Mouse (Mus musculus): ENCODE measurements around the gene Prickle4. TPM values are rescaled to one million over a fixed set of nuclear protein-coding genes. Genes with fewer than 3 reads are reported as not detected.

Gene Prickle4
- polyA plus RNA-seq, 1 experiment from 2014 or later = 2.6 TPM

DNA sequence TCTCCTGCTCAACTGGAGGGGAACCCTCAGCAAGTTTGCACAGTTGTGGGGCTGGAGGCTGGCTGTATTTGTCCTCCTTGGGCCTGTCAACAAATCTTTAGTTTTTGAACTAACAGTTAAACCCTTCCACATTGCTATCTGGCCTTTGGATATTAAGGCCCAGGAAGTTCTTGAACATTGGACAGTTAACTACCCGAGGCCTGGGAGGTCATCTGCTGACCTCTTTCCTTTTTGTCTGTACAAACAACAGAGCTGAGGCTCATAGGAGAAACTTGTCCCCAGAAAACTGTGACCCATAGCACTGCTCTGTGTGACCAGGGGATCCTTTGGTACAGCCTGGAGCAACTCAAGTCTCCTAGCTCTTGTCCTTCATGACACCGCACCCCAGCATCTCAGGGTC, 4.5 kb upstream of the Prickle4 start:
- Histone ChIP-seq H3K9ac (ENCODE audit: low read length) (no peak overlapping the region), H3K4me2 (ENCODE audit: low read depth, severe bottlenecking) (no peak overlapping the region), H3K27ac (replicated peaks; ENCODE audit: low read depth, low read length) (no peak overlapping the region), H3K36me3 (ENCODE audit: control insufficient read depth, insufficient read depth, low read length) (0 out of 2 replicates have a peak, but pooled peaks cover 3% of the 10 kb centered on the region), H3K27me3 (ENCODE audit: control insufficient read depth, insufficient read depth, low read length) (peaks cover 11% of the 10 kb centered on the region; the same call in 1 of the 2 replicates), H3K9me3 (ENCODE audit: control insufficient read depth, low read length) (no peaks in the 10 kb centered on the region), H3K4me1 (ENCODE audit: control insufficient read depth, insufficient read depth, low read length) (peaks cover 6% of the 10 kb centered on the region), H3K4me3 (ENCODE audit: low read depth, low read length) (no peak overlapping the region)
- WGBS = 83% methylated on average over 2 of the region's 2 CpGs
- no peak for DNase-seq (ENCODE audit: low spot score)
- no peak for ATAC-seq (ENCODE audit: insufficient number of reproducible peaks, low FRiP score, low TSS enrichment, low read depth)

DNA sequence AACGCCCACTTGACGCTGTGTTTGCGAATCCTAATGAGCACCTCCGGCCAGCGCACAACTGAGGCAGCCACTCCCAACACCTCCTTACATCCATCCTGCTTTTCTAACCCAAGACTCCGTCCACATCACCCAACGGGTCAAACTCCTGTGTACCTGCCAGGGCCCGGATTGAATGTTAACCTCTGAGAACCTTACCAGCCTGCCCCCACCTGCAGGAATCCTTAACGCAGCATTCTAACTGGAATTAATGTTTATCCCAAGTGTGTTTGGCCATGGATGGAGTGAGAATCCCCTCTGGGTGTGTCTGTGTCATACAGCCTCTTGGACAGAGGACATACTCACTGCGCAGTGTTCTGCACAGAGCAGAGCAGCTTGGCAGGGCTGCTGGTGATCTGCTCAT, 3.6 kb upstream of the Prickle4 start:
- DNase-seq (ENCODE audit: low spot score) (no peak), ATAC-seq (ENCODE audit: insufficient number of reproducible peaks, low FRiP score, low TSS enrichment, low read depth) (no peak)
- Histone ChIP-seq H3K27me3 (ENCODE audit: control insufficient read depth, insufficient read depth, low read length) (peaks cover 5% of the 10 kb centered on the region; the same call in 1 of the 2 replicates), H3K4me3 (ENCODE audit: low read depth, low read length) (no peak overlapping the region), H3K9ac (ENCODE audit: low read length) (no peak overlapping the region), H3K4me2 (ENCODE audit: low read depth, severe bottlenecking) (no peak overlapping the region), H3K27ac (replicated peaks; ENCODE audit: low read depth, low read length) (no peak overlapping the region), H3K4me1 (ENCODE audit: control insufficient read depth, insufficient read depth, low read length) (peaks cover 7% of the 10 kb centered on the region), H3K36me3 (ENCODE audit: control insufficient read depth, insufficient read depth, low read length) (0 out of 2 replicates have a peak, but pooled peaks cover 2% of the 10 kb centered on the region), H3K9me3 (ENCODE audit: control insufficient read depth, low read length) (no peaks in the 10 kb centered on the region)
- 90% methylated on average over 10 of the region's 10 CpGs for whole genome bisulfite sequencing

DNA sequence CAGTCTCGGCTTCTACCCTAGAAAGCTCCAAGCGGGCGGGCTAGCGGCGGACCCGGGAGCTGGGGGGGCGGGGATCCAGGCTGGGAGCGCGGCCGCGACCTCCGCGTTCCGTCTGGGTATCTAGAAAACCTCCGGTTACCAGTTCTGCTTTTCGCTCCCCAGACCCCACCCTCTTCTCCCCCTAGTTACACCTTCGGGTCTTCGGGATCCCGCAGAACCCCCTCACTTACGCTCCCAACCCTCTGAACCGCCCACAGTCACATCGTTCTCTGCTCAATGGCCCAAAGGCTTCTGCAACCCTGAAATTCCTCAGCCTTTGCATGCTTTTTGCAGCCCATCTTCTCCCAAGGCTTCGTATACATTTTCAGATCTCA, 788 bp upstream of the Prickle4 start:
- no peaks in the 10 kb centered on the region for H3K9me3 ChIP-seq (ENCODE audit: control insufficient read depth, low read length)
- peak overlapping the region; percentile 78 for H3K4me2 ChIP-seq (ENCODE audit: low read depth, severe bottlenecking)
- peak overlapping the region; percentile 86 for H3K9ac ChIP-seq (ENCODE audit: low read length)
- DNase-seq (ENCODE audit: low spot score) = no peak
- no peak for ATAC-seq (ENCODE audit: insufficient number of reproducible peaks, low FRiP score, low TSS enrichment, low read depth)
- H3K36me3 ChIP-seq (ENCODE audit: control insufficient read depth, insufficient read depth, low read length) = no peaks in the 10 kb centered on the region
- H3K4me3 ChIP-seq (ENCODE audit: low read depth, low read length) = peak overlapping the region; percentile 69
- no peaks in the 10 kb centered on the region for H3K27me3 ChIP-seq (ENCODE audit: control insufficient read depth, insufficient read depth, low read length)
- no peak overlapping the region; the same call in 1 of the 2 replicates for H3K27ac ChIP-seq (replicated peaks; ENCODE audit: low read depth, low read length)
- peaks cover 6% of the 10 kb centered on the region for H3K4me1 ChIP-seq (ENCODE audit: control insufficient read depth, insufficient read depth, low read length)
- under 1% methylated on average over 20 of the region's 23 CpGs for WGBS

GRCm38 (mm10) chr17:47694442-47694502, 264 bp downstream of the Prickle4 start, which contains the start of gene Gm21981:
Gene Gm21981 (minus strand): TSS chr17:47694455.
- Histone ChIP-seq H3K4me3 (ENCODE audit: low read depth, low read length) (peak within 1 kb of the TSS; percentile 69), H3K4me2 (ENCODE audit: low read depth, severe bottlenecking) (peak within 1 kb of the TSS; percentile 78), H3K27me3 (ENCODE audit: control insufficient read depth, insufficient read depth, low read length) (no peaks in the 10 kb centered on the region), H3K27ac (replicated peaks; ENCODE audit: low read depth, low read length) (no peak within 1 kb of the TSS; the same call in 1 of the 2 replicates), H3K4me1 (ENCODE audit: control insufficient read depth, insufficient read depth, low read length) (peaks cover 7% of the 10 kb centered on the region), H3K9ac (ENCODE audit: low read length) (peak within 1 kb of the TSS; percentile 86), H3K9me3 (ENCODE audit: control insufficient read depth, low read length) (no peaks in the 10 kb centered on the region), H3K36me3 (ENCODE audit: control insufficient read depth, insufficient read depth, low read length) (no peaks in the 10 kb centered on the region)
- no peak for DNase-seq (ENCODE audit: low spot score)
- WGBS = 0% methylated on average over 3 of the region's 3 CpGs
- no peak for ATAC-seq (ENCODE audit: insufficient number of reproducible peaks, low FRiP score, low TSS enrichment, low read depth)

GRCm38 (mm10) chr17:47693671-47694441, 680 bp downstream of the Prickle4 start:
- ATAC-seq (ENCODE audit: insufficient number of reproducible peaks, low FRiP score, low TSS enrichment, low read depth) (peak; percentile 3; the same call in 1 of the 2 replicates), DNase-seq (ENCODE audit: low spot score) (no peak)
- no peak overlapping the region for H3K27ac ChIP-seq (replicated peaks; ENCODE audit: low read depth, low read length)
- H3K36me3 ChIP-seq (ENCODE audit: control insufficient read depth, insufficient read depth, low read length) = no peaks in the 10 kb centered on the region
- peaks cover 9% of the 10 kb centered on the region for H3K4me1 ChIP-seq (ENCODE audit: control insufficient read depth, insufficient read depth, low read length)
- 39% methylated on average over 13 of the region's 13 CpGs for WGBS
- H3K27me3 ChIP-seq (ENCODE audit: control insufficient read depth, insufficient read depth, low read length) = no peaks in the 10 kb centered on the region
- peak overlapping the region; percentile 78 for H3K4me2 ChIP-seq (ENCODE audit: low read depth, severe bottlenecking)
- no peak overlapping the region; the same call in 1 of the 2 replicates for H3K9ac ChIP-seq (ENCODE audit: low read length)
- H3K9me3 ChIP-seq (ENCODE audit: control insufficient read depth, low read length) = no peaks in the 10 kb centered on the region
- H3K4me3 ChIP-seq (ENCODE audit: low read depth, low read length) = peak overlapping the region; percentile 69

GRCm38 (mm10) chr17:47691650-47692049, 2.9 kb downstream of the Prickle4 start:
- no peak overlapping the region for H3K4me3 ChIP-seq (ENCODE audit: low read depth, low read length)
- H3K27ac ChIP-seq (replicated peaks; ENCODE audit: low read depth, low read length) = no peak overlapping the region

DNA sequence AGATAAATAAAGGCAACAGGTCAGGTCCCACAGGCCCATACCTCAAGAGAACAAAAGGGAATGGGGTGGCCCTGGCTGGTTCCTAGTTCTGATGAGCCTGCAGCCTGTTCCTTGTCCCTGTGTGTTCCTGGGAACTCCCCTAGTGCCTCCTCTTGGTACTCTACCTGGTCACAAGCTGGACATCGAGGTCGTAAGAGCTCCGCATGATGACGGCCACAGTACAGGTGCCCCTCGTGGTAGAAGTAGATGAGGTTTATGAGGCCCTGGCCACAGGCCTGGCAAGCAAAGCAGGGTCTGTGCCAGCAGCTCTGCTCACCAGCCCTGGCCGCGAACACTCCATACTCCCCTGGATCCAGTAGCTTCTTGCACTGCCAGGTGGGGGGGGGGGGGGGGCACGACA, 4.6 kb downstream of the Prickle4 start:
- WGBS = 80% methylated on average over 8 of the region's 8 CpGs
- Histone ChIP-seq H3K4me3 (ENCODE audit: low read depth, low read length) (no peak overlapping the region), H3K27me3 (ENCODE audit: control insufficient read depth, insufficient read depth, low read length) (no peaks in the 10 kb centered on the region), H3K9me3 (ENCODE audit: control insufficient read depth, low read length) (no peaks in the 10 kb centered on the region), H3K4me2 (ENCODE audit: low read depth, severe bottlenecking) (peak overlapping the region; percentile 95), H3K36me3 (ENCODE audit: control insufficient read depth, insufficient read depth, low read length) (no peaks in the 10 kb centered on the region), H3K4me1 (ENCODE audit: control insufficient read depth, insufficient read depth, low read length) (peaks cover 15% of the 10 kb centered on the region), H3K27ac (replicated peaks; ENCODE audit: low read depth, low read length) (no peak overlapping the region), H3K9ac (ENCODE audit: low read length) (no peak overlapping the region)
- ATAC-seq (ENCODE audit: insufficient number of reproducible peaks, low FRiP score, low TSS enrichment, low read depth) (no peak), DNase-seq (ENCODE audit: low spot score) (no peak)

More at GRCm38 (mm10) chr17:47691650-47692049, 2.9 kb downstream of the Prickle4 start:
- Histone ChIP-seq H3K4me2 (ENCODE audit: low read depth, severe bottlenecking) (no peak overlapping the region), H3K9me3 (ENCODE audit: control insufficient read depth, low read length) (no peaks in the 10 kb centered on the region), H3K9ac (ENCODE audit: low read length) (no peak overlapping the region), H3K36me3 (ENCODE audit: control insufficient read depth, insufficient read depth, low read length) (no peaks in the 10 kb centered on the region), H3K27me3 (ENCODE audit: control insufficient read depth, insufficient read depth, low read length) (no peaks in the 10 kb centered on the region), H3K4me1 (ENCODE audit: control insufficient read depth, insufficient read depth, low read length) (peaks cover 15% of the 10 kb centered on the region)
- DNase-seq (ENCODE audit: low spot score) (no peak), ATAC-seq (ENCODE audit: insufficient number of reproducible peaks, low FRiP score, low TSS enrichment, low read depth) (no peak)
- 85% methylated on average over 3 of the region's 3 CpGs for WGBS

DNA sequence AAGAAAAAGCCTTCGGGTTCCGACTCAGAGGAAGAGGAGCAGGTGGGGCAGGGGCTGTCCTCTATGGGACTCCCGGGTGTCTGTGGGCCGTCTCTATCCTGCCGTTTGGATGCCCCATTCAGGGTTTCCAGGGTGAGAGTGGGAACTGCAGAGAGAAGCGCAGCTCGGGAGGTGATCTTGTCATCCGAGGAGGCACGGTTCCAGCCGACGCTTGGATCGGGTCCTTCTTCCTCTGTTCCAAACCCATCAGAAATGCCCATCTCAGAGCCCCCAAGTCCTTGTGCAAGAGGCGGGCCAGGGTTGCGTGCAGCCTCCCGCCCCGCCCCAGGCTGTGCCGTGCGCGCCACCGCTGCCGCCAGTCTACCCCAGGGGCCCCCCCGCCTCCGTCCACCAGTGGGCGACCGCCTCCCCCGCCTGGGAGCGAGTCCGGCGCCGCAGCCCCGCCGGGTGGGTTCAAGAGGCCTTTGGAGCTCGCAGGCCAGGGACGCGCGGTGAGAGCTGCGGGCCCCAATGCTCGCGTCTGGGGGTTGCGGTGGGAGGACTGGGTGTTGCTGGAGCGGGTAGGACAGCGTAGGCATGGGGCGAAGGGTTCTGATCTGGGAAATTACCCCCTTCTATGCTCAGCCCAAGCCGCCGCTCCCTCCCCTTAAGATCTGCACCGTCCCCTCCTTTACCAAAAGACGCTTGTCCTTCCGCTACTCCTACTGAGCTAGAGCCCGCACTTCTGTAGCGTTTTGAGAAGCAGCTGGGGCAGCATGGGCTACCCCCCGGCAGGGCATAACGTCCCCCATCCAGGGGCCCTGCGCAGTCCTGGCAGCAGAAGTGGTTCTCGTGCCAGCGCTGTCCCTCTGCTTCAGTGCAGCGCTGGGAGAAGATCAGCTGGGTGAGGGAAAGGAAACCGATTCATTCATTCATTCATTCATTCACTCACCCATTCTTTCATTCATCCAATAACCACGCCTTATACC, 5.6 kb downstream of the Prickle4 start, which contains the start of gene Frs3:
Frs3 (plus strand) TSS at position 423 of the 968 bp plus-strand sequence.
- Histone ChIP-seq H3K27ac (replicated peaks; ENCODE audit: low read depth, low read length) (0 out of 2 replicates have a peak within 1 kb of the TSS, but pooled peaks have one; percentile 0), H3K9me3 (ENCODE audit: control insufficient read depth, low read length) (no peaks in the 10 kb centered on the region), H3K27me3 (ENCODE audit: control insufficient read depth, insufficient read depth, low read length) (no peaks in the 10 kb centered on the region), H3K36me3 (ENCODE audit: control insufficient read depth, insufficient read depth, low read length) (0 out of 2 replicates have a peak, but pooled peaks cover 4% of the 10 kb centered on the region), H3K4me1 (ENCODE audit: control insufficient read depth, insufficient read depth, low read length) (peaks cover 12% of the 10 kb centered on the region), H3K4me2 (ENCODE audit: low read depth, severe bottlenecking) (peak within 1 kb of the TSS; percentile 95), H3K4me3 (ENCODE audit: low read depth, low read length) (peak within 1 kb of the TSS; percentile 74), H3K9ac (ENCODE audit: low read length) (peak within 1 kb of the TSS; percentile 81)
- DNase-seq (ENCODE audit: low spot score) (peak; percentile 80), ATAC-seq (ENCODE audit: insufficient number of reproducible peaks, low FRiP score, low TSS enrichment, low read depth) (peak; percentile 28; the same call in 1 of the 2 replicates)
- 2% methylated on average over 56 of the region's 58 CpGs for WGBS

Data from limb, embryonic 11.5 days (tissue).